Mouse (Mus musculus): ENCODE results near the gene Pdpr.
A peak's percentile ranks its signal among the peaks of the same experiment; 100 is the strongest.
"Not testable (repeated sequence)": the region's sequence is repeated elsewhere in the genome, so short reads cannot be mapped to it uniquely, and the experiment has no call there.

Pdpr gene

GRCm38 (mm10) chr8:111090126-111090525, 4.3 kb upstream of the Pdpr start:
- DNase-seq (ENCODE audit: low read depth in 2 of 2, low spot score in 2 of 2) = peak; percentile 67 to 75

- DNase-seq (ENCODE audit: low read depth in 2 of 2, low spot score in 2 of 2) = no peak
These were observed 2.7 kb upstream of the Pdpr start for GRCm38 (mm10) chr8:111091706-111092105.

DNA sequence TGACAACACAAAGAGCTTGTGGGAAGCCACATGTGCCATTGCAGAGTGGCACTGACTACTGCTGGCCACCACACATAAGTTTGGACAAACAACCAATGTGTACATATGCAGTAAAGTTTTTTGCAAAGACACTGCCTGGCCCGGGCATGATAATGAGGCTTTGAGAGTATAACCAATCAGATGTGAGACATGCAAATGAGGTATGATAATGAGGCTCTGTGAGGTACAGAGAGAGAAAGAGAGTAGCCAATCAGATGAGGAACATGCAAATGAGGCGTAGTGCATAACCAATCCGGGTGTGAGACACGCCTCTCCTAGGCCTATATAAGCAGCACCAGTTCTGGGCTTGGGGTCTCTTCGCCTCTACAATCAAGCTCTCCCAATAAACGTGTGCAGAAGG, 2.1 kb upstream of the Pdpr start, which contains the start of gene Clec18a:
Gene Clec18a, minus strand, starts transcription at position 101 of the 400 bp plus-strand sequence.
- DNase-seq (ENCODE audit: low read depth in 2 of 2, low spot score in 2 of 2) = not testable (repeated sequence)

GRCm38 (mm10) chr8:111094719-111095302, 381 bp downstream of the Pdpr start:
- peak; percentile 35 to 44 for DNase-seq (ENCODE audit: low read depth in 2 of 2, low spot score in 2 of 2)

DNA sequence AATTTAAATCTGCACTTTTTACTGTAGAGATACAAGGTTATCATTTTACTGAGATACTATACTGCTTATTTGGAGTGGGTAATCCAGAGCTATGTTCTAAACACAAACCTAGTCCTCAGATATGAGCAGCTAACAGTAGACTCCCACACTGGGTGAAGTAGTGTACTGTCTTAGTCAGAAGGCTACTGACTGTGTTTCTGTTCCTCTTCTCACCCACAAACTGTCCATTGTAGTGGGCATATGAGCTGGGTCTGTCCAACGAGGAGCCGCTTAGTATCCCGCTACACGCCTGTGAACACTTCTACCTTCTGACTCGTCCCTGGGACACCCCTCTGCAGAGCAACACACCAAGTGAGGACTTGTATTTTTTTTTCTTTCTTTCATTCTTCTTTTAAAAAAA, 20.5 kb downstream of the Pdpr start:
- DNase-seq (ENCODE audit: low read depth in 2 of 2, low spot score in 2 of 2) = no peak

DNA sequence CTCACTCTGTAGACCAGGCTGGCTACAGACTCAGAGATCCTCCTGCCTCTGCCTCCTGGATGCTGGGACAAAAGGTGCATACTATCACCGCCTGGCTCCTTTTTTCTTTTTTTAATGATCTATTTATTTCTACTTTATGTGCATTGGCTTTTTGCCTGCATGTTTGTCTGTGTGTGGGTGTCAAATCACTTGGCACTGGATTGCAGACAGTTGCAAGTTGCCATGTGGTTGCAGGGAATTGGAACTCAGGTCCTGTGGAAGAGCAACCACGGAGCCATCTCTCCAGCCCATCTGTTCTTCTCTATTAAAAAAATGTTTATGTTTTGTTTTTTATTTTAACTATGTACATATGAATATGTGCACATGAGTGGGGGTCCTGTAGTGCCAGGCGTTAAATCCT, 25.1 kb downstream of the Pdpr start:
- DNase-seq (ENCODE audit: low read depth in 2 of 2, low spot score in 2 of 2) = no peak

DNA sequence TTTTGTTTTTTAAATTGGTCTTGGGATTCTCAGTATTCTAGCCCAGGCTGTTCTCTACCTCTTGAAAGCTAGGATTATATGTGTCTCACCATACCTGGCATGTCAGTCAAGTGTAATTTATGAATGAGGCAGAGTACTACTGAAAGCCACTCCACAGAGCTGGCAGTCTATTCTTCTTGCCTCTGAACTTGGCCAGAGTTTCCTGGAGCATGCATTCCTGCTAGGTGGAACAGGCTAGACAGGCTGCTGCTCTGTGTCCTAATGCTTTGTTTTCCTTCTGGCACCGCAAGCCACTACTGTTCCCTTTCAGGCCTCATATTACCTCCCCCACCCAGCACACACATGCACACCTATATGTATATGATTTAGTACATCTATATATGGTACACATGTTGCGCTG, 36.3 kb downstream of the Pdpr start:
- no peak for DNase-seq (ENCODE audit: low read depth in 2 of 2, low spot score in 2 of 2)

DNA sequence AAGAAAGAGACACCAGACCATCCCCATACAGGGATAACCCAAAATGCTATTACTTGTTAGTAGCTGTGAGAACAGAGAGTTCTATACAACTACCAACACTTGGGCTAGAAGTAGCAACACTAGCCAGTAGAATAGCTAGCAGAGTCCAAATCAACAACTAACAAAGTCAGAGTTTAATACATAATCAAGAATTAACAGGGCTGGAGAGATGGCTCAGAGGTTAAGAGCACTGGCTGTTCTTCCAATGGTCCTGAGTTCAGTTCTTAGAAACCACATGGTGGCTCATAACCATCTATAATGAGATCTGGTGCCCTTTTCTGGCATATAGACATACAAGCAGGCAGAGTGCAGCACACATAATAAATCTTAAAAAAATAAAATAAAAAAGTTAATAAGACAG, 48.1 kb downstream of the Pdpr start:
- DNase-seq (ENCODE audit: low read depth in 2 of 2, low spot score in 2 of 2) = no peak

DNA sequence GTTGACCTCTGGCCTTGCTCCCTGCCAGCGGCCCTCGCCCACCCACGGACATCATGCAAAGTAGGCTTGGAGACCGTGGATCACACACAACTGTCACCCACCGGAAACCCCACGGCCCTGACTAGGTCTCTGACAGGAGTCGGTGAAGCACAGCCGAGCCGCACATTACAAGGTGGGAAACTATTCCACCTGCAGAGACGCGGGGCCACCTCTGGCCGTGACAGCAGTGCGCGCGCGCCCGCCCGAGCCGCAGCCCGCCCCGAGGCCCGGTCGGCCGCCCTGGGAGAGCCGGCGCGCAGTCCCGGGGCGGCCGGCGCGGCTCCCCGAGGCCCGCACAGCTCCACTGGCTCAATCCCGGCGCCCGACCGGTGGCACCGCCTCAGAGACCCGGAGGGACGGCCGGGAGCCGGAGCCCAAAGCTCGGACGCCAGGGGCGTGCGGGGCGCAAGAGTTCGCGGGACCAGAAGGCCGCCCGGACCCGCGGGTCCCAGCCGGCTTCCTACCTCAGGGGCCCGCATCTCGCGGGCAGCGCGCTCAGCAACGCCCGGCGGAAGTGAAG, 50.5 kb downstream of the Pdpr start:
- DNase-seq (ENCODE audit: low read depth in 2 of 2, low spot score in 2 of 2) = peak; percentile 18 to 23

- peak; percentile 82 to 86 for DNase-seq (ENCODE audit: low read depth in 2 of 2, low spot score in 2 of 2)
These were observed 51.1 kb downstream of the Pdpr start for GRCm38 (mm10) chr8:111145460-111146012.

DNA sequence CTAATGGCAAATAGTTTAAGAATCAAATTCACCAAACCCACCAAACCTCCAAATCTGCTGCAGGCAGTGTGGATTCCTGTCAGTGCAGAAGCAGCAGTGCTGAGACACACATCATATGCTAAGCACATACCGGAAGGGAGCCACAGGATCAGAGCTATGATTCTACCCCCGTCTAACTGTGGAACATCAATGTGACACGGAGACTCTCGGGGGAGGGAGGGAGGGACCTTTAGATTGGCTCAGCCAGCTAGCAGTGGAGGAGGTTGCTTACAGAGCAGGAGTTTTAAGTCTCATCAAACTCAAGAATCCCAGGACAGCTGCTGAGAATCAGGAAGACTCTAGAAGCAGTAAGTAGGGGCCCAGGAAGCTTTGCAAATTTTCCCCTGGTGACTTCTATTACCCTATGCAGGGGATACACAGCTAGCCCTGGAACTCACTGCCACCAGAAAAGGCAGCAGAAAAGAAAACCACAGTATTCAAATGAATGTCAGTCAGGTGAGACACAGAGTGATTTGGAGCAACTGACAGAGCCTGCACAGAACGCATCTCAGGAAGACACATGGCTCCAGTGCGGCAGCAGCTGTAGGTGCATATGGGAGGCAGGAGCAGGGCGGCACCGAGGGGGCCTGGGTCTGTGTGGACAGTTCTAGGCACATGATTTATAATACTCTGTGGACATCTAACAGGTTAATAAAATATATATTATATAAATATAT, 61.4 kb downstream of the Pdpr start:
- DNase-seq (ENCODE audit: low read depth in 2 of 2, low spot score in 2 of 2) = no peak

GRCm38 (mm10) chr8:111157617-111158016, 63.2 kb downstream of the Pdpr start:
- peak; percentile 14 to 28 for DNase-seq (ENCODE audit: low read depth in 2 of 2, low spot score in 2 of 2)

GRCm38 (mm10) chr8:111171661-111172060, 77.2 kb downstream of the Pdpr start:
- DNase-seq (ENCODE audit: low read depth in 2 of 2, low spot score in 2 of 2) = no peak

DNA sequence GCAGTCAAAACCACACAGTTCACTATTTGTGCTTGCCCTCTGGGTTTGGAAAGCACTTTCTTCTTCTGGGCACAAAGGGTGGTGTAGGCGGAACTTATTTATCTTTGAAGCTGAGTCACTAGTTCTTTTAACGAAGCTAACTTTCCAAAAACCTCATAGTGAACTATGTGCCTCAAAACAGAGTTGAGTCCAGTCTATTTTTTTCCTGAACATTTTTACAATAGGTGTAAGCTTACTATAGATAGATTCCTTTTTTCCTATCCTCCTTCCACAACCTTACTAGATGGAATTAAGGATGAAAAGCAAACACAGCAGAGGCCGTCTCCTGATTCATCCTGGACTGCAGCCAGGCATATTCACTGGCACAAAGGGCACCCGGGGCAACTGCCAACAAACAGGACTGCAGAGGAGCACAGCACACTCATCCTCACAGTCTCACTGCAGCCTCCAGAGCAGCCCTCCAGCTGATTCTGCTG, 91.1 kb downstream of the Pdpr start:
- no peak for DNase-seq (ENCODE audit: low read depth in 2 of 2, low spot score in 2 of 2)
